Mouse (Mus musculus) gastrocnemius, adult 18-20 months (tissue): Measurements from ENCODE around the gene Usp31. TPM values are rescaled to one million over a fixed set of nuclear protein-coding genes. Genes with fewer than 3 reads are reported as not detected.

Source experiments
- DNase-seq: peaks from one replicate; pipeline ENCODE4 v3.0.0; 2021; ENCODE audit warnings: low spot score
- long read RNA-seq, 2 experiments: library from polyadenylated mRNA; stranded (forward); transcript quantifications; one replicate each; pipeline ENCODE4 v2.0.0; 2021
- total RNA-seq, 2 experiments: library from RNA; stranded (reverse); gene quantifications; 2 replicates each; pipeline ENCODE4 v1.2.3; 2021

Usp31 gene
- total RNA-seq, result 1 to 10 TPM; 6.4 to 7.2 TPM
- long read RNA-seq, experiment 1, full-length matches to known transcripts, result 1 of 1 reads
- long read RNA-seq, experiment 1, partial matches to known transcripts, result 0 of 1 reads
- long read RNA-seq, experiment 1, other reads (novel, unspliced or antisense), result 0 of 1 reads
- long read RNA-seq, experiment 2, full-length matches to known transcripts, result 1 of 1 reads
- long read RNA-seq, experiment 2, partial matches to known transcripts, result 0 of 1 reads
- long read RNA-seq, experiment 2, other reads (novel, unspliced or antisense), result 0 of 1 reads

GRCm38 (mm10) chr7:121707073-121707667 lies at the start of gene Usp31:
Gene Usp31 (minus strand): TSS chr7:121707253.
- DNase-seq, result peak; percentile 95

GRCm38 (mm10) chr7:121754748-121755147 lies 47.7 kb upstream of the Usp31 start:
- DNase-seq, result no peak

GRCm38 (mm10) chr7:121750244-121750643 lies 43.2 kb upstream of the Usp31 start:
- no peak for DNase-seq

GRCm38 (mm10) chr7:121737511-121738415 lies 30.7 kb upstream of the Usp31 start:
- no peak for DNase-seq

GRCm38 (mm10) chr7:121734171-121734831 lies 27.2 kb upstream of the Usp31 start, which contains the start of gene Scnn1g:
Gene Scnn1g (plus strand): TSS chr7:121734479.
- DNase-seq, result peak; percentile 64

GRCm38 (mm10) chr7:121730225-121730624 lies 23.2 kb upstream of the Usp31 start:
- DNase-seq, result no peak

- DNase-seq, result no peak
Measured at GRCm38 (mm10) chr7:121717031-121717430, 10.0 kb upstream of the Usp31 start.

GRCm38 (mm10) chr7:121711171-121711570 lies 4.1 kb upstream of the Usp31 start:
- no peak for DNase-seq

GRCm38 (mm10) chr7:121706411-121707072 lies 511 bp downstream of the Usp31 start:
- peak; percentile 39 for DNase-seq

- no peak for DNase-seq
Measured at GRCm38 (mm10) chr7:121705051-121705450, 2.0 kb downstream of the Usp31 start.

GRCm38 (mm10) chr7:121701983-121702382 lies 5.1 kb downstream of the Usp31 start:
- no peak for DNase-seq

GRCm38 (mm10) chr7:121700480-121700879 lies 6.6 kb downstream of the Usp31 start:
- DNase-seq, result no peak

- DNase-seq, result no peak
Measured at GRCm38 (mm10) chr7:121699218-121699617, 7.8 kb downstream of the Usp31 start.

GRCm38 (mm10) chr7:121697574-121697973 lies 9.5 kb downstream of the Usp31 start:
- no peak for DNase-seq

GRCm38 (mm10) chr7:121697170-121697569 lies 9.9 kb downstream of the Usp31 start:
- DNase-seq, result no peak

- DNase-seq, result no peak
Measured at GRCm38 (mm10) chr7:121691803-121692202, 15.2 kb downstream of the Usp31 start.

- no peak for DNase-seq
Measured at GRCm38 (mm10) chr7:121689338-121689737, 17.7 kb downstream of the Usp31 start.

- DNase-seq, result no peak
Measured at GRCm38 (mm10) chr7:121685140-121685984, 21.7 kb downstream of the Usp31 start.

GRCm38 (mm10) chr7:121681191-121681590 lies 25.9 kb downstream of the Usp31 start:
- DNase-seq, result no peak
